Mouse (Mus musculus): ENCODE results near the gene Kif16b. TPM values are rescaled to one million over a fixed set of nuclear protein-coding genes. Genes with fewer than 3 reads are reported as not detected.

The Kif16b gene
- total RNA-seq, 1 experiment from 2014 or later: 24.0 TPM

DNA sequence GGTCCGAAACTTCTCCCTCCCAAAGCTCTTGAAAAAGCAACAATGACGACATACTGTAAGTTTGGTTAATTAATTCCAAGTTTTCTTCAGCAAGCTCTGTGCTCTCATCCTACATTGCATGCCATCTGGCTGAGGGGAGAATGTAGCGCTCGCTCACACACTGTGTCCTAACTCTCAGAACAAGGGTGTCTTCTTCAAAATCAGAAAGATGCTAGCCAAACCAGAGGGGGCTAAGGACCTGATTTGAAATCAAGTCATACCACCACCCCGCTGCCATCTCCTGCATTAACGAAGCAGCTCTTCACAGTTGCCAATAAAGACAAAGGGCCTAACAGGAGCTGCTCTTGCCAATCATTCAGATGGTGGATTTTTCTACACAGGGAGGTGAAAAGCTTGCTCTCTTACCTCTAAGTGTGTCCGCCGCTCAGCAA is 253.3 kb downstream of the Kif16b start:
- no peak for DNase-seq

DNA sequence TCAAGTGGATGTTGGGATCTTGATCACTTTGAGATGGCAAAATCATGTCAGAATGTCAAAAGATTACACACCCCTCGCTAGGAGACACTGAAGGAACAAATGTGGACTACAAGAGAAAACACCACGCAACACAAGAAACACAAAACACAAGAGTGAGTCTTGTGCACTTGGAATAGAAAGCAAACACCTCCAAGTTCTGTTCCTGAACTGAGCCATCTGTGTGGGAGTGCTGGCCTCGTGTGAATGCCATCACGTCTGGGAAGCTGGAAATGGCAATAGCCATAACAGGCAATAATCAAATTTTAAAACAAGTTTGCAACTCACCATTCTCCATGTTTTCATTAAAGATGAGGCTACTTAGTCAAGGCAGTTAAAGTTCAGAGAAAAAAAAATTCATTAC is 254.5 kb downstream of the Kif16b start:
- no peak for DNase-seq

DNA sequence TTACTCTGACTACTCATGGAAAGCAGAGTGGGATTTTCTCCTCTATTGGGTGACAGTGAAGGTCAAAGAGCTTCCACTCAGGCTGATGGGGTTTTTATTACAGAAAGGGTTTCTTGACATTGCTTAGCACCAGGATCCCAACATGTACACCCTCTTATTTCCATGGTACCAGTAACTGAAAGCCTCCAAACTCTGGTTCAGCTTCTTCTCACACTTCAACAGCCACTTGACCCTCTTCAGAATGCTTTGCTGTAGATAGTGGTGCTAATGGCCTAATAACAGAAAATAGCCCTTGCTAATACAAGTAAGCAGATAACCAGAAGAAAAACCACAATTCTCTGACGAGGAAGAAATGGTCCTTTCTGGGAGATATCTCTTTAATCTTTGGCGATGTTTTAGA is 259.6 kb downstream of the Kif16b start:
- no peak for DNase-seq

DNA sequence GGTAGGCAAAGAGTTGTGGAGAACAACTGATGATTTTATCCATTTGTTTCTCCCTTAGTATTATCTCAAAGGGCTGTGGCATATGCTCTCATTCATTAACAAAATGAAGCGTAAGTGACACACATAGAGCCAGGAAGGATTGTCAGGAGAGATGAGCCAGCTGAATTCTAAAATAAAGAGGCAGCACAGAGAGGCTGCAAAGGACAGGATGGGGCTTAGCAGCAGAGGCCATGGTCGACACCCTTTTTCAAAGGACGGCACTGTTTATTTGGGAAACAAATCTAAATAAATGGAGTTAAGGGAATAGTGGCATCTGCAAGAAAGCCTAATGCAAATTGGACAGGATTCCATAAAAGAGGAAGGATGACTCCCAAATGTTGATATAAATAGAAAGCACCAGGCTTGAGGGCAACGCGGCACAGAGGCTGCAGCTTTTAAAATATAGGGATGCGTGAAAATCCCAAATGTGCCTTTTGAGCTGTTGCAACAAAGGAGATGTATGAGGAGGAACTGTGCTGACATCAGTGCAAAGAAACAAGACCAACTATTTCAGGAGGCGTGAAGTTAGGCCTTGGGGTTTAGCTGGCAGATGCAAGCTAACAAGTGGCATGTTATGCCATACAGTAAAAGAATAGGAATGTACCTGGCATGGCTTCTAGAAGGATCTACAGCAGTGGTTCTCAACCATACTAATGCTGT is 265.6 kb downstream of the Kif16b start:
- DNase-seq: no peak

DNA sequence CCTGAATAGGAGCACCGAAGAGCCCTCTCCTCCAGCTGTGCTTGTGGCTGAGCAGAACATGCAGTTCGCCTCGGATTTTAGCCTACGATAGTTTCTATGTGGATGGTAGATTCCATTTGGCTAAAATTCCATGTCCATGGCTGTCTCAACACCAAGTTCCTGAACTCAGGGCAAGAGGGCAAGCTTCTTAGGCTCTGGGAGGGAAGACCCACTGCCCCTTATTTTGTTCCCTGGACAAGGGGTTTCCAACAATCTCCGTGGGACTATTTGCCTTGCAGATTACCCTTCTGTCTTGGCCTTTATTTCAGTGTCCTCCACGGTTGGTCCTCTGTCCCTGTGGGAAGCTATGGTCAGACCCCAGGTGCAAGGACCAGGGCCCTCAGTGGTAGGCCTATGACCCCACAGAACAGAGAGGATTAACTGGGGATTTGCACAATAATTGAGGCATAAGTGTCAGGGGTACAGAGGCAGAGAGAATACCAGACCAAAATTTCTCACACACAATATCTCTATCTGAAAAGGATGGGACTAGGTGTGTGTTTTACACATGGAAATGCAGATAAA is 267.3 kb downstream of the Kif16b start:
- DNase-seq: no peak

DNA sequence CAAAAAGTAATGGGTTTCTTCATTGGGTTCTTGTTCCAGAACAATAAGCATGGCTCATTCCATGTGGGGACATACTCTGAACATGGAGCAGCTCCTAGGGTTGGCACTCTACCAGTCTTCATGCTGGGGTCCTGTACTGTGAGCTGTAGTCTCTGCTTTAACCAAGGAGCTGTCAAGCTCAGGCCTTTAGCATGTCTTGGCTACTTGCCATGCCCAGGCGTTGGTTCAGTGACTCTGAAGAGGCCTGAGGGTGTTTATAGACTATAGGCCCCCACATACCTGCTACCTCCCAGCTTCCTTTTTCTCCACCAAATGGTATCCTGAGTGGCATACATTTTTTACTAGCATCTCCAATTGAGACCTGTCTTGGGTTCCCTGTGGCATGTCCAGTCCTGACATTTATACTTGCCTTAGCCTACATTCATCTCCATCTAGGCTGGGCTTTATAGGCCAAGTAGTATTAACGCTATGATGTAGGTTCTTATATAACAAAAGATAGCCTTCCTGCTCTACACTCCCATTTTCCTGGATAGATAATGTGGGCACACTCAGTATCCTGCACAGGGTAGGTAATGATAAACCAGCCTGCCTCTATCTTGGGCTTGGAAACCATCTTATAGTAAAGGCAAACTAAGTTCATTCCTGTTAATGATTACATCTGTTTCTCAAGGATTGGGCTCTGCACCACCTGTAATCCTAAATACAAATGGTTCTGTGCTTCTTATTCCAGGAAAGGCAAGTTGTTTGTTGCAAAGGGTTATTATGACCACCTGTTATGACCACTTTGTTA is 271.6 kb downstream of the Kif16b start:
- no peak for DNase-seq

DNA sequence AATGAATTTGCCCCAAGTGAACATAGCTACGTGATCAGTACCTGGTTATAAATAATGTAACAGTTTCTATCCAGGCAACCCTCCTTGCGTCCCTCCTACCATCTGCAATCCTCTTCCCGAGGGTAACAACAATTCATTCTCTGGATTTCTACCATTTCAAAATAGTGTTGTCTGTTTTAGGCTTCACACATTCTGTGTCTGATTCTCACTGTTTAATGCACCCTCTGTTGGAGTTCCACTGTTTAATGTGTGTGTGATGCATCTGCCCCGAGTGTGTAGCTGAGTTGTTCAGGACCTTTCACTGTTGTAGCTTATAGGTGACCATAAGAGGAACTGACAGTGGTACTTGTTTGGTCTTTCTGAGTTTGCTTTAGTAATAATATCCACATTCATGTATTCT is 275.6 kb downstream of the Kif16b start:
- DNase-seq: no peak

DNA sequence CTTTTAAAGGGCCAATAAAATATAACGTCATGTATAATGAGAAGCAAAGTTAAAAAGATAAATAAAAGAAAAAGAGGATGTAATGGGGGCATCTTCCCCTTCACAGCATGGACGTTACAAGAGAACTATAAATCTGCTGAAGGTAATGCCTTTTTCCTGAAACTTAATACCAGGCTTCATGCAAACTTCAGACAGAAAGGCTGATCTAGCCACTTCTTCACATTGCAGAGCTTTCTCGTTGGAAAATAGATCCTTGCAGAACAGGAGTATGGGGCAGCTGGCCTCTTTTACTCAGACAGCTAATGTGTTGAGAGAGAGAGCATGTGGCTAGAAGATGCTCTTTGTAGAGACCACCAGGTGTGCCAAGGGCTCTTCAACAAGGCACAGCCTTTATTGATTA is 276.2 kb downstream of the Kif16b start:
- no peak for DNase-seq

DNA sequence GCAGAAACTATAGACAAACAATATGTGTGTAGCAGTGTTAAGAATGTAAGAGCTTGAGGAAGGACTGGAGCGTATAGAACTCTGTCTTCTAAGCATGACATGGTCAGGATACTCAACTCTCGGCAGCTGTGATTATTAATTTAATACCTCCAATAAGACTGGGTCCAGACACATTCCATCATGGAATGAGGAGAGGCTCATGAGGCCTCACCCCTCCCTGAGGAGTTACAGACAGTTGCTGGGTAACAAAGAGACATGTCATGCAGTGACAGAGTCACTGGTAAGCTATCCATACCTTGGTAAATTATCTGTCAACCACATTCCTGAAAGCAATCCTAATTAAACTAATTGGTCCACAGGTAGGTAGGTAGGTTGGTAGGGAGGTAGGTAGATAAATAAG is 277.1 kb downstream of the Kif16b start:
- no peak for DNase-seq

DNA sequence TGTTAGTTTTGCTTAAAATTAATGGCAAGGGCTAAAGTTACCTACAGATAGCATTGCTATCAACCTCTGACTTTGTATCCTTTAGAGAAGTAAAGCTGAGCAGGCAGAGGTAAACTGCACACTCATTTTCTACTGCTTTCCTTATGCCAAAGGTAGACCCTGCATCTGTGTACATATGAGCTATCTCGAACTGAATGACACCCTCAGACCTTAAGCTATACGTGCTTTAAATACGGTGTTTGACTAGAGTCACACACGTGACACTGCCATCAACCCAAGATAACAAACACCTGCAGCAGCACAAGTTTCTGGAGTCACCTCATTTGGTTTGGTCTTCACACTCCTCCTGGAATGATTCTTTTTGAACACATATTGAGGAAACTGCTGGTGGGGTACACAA is 280.2 kb downstream of the Kif16b start:
- DNase-seq: no peak

DNA sequence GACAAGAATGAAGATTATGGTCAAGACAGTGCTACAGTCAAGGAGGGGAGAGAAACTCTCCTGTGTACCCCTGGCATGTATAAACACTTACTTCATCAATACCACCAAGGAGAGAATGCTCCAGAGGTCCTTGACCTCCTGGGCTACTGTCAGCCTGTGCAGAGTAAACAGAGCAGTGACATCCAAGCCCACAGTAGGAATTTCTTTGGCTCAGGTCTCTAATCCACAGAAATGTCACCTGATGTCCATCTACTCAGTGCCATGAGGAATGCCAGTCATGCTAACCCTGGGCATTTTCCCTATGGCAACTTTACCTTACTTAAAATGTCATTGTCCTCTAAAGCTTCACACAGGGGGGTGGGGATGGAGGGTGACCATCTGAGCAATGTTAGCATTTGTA is 281.4 kb downstream of the Kif16b start:
- DNase-seq: no peak

DNA sequence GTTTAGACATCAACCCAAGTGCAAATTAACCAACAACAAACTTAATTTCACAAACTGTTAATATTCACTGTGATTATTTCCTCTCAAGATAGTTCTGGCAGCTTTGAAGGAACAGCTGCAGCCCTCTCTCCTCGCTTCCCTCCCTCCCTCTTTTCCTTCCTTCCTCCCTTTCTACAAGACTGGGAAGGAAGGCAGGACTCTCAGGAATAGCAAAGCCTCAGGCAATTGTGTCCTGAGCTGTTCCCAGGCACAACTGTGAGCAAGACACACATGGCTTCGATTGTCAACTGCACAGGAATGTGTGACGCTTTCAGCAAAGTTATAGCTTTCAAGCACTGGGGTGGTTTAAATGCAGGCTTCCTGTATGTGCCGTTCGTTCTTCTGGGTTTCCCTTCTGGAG is 286.8 kb downstream of the Kif16b start:
- DNase-seq: no peak

DNA sequence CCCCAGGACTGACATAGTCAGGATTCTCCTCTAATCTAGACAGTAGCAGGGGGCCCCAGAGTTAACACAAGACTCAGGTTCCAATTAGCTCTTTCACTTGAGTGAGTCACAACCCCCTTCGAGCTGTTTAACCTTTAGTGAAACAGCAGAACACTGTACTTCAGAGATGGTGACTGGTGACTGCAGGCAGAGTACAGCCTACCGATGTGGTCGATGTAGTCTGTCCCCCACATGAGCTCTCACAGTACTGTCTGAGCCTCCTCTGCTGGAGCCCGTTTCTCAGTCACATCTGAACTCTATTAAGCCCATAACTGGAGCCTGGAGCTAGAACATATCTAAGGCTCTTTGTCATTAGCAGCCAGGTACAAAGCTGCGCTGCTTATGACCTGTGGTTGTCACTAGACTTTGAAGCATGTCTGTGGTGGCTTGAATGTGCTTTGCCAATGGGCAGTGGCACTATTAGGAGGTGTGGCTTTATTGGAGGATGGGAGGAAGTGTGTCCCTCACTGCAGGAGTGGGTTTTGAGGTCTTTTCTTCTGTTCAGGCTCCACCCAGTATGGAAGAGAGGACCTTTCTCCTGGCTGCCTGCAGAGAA is 288.9 kb downstream of the Kif16b start:
- no peak for DNase-seq

DNA sequence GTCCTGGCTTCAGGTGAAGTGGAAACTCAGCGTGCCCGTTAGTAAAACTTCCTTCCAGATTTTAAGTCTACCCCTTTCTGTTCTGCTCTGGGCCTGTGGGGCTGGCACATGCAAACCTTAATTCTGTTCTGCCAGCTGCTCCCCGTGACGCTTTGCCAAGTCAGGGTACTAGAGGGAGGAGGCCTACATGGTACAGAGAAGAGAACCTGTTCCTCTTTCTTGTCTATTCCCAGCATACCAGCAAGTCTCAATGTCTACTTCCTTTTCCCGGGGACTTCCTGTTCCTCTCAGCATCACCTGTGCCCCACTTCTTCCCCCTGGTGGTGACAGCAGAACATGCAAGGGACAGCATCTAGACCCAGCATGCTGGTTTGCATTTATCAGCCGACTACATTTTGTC is 290.2 kb downstream of the Kif16b start:
- DNase-seq: no peak

DNA sequence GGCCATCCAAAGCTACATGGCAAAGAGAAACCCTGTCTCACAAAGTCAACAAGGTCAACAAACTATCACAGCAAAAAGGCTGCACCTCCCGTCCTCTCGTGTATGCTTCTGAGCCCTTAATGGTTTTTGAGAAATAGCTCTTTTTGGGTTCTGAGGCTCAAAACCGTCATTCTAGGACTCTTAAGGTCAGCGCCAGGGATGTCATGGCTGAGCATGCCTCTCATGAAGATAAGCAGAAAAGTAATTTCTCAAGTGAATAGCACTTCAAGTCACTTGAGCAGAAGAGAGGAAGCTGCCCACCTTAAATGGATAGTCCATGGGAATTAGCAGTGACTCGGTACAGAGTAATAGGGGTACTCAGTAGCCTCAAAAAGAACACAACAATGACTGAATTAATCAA is 291.1 kb downstream of the Kif16b start:
- no peak for DNase-seq

DNA sequence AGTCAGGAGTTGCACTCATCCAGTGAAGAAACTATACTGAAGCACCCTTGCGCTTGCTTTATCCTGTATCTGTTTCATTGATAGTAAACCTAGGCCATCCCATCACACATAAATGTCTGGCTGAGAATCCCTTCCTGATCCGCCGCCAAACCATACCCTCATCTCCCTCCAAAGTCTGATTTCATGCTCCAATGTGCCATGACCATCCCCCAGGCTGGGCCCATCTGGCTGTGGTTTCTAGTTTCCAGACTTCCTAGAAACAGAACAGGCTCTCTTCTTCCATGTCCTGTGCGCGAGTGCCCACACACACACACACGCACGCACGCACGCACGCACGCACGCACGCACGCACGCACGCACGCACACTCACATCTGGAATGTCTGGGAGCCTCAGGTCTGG is 292.6 kb downstream of the Kif16b start:
- no peak for DNase-seq

DNA sequence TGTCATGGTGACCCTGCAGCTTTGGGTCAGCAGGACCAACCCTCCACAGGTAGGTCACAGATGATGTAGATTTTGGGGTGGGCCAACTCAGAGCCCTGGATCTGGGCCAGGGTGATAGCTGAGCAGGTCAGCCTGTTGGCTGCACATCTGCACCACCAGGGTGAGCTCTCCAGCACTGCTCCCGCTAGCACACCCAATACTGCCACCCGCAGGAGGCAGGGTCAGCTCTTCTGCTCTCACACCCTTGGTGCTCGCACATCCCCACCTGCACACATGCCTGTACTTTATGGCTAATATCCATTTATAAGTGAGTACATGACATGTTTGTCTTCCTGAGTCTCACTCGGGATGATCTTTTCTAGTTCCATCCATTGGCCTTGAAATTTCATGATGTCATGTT is 296.6 kb downstream of the Kif16b start:
- DNase-seq: no peak

DNA sequence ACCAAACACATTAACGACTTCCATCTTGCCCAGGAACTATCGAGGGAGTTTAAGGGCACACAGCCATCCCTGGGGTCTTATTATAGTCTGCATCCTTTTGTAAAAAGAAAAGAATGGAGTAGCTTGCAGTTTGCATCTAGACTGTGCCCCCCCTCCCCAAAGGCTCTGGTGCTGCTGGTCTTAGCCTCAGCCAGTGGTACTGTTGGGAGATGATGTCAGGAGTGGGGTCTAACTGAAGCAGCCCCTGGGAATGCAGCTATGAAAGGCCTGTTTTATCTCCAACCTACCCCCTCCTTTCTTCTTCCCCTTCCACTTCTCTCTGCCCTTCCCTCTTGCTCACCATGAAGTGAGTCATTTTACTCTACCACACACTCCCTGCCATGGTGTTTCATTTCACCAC is 298.1 kb downstream of the Kif16b start:
- DNase-seq: no peak

DNA sequence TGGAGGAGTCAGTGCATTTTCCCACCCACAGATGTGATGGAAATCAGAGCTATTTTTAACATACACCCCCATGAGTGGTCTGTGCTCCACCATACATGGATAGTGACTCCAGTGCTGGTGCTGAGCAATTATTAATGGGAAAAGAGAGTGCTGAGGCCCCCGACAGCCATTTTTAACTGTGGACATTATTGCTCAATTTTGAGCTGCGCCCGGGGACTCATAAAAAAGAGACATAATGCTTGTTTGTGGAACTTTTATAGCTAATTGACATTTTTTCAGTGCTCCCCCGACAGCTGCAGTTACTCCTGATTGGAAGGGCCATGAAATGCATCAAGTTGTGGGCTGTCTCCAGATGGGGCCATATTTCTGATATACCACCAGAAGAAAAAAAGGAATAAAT is 302.1 kb downstream of the Kif16b start:
- no peak for DNase-seq

DNA sequence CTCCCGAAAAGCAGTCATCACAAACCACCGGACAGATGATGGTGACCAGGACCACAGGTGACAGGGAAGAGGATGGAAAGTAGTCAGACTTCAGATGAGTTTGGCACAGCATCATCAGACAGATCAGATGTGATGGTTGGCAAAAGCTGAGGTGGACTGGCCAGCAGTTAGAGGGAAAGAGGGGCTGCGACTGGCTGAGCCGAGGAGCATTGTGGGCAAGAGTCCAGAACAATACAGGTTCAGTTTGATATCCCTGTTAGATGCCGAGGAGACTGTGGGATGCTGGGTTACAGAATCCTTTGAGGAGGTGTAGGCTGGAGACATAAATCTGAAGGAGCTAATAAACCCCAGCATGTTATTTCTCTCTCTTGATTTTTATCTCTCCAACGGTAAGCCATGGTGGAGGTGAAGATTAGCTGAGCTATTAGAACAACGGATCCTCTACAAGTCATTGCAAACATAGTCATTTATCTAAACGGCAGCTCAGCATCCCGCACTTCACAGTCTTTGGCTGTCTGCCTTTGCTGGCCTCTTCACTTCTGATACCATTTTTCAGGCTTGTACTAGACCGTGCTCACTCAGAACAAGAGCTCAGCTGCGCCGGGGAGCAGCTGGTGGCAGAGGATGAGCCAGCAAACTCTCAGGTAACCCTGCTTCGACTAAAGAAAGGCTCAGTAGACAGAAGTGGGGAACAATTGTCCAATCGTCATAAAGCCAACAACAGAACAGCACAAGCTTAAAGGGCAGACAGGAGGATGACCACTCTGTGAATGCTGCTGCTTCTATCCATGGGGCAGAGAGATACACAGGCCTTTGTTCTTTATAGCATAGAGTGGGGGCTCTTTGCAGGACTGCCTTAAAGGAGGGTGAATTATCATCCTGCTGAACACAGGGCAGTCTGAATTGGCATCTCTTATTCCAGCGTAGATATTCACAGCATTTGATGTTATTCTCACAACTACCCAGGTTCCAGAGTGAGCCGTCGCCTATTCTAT is 304.9 kb downstream of the Kif16b start:
- no peak for DNase-seq

DNA sequence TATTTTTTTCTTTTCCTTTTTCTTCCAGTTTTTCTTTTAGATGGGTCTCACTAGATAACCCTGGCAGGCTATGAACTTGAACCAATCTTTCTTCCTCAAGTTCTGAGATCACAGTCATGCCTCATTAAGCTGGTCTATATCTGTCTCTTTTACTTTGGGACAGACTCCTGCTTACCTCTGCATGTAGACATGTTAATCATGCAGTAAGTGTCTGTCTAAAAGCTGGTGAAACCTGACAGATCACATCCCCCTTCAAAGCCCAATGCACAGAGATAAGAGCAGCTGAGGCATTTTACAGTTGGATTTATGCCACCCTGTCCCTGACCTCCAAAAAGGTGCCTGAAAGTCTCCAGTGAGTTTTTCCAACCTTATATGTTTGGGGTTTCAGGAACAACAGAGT is 310.4 kb downstream of the Kif16b start:
- DNase-seq: no peak

DNA sequence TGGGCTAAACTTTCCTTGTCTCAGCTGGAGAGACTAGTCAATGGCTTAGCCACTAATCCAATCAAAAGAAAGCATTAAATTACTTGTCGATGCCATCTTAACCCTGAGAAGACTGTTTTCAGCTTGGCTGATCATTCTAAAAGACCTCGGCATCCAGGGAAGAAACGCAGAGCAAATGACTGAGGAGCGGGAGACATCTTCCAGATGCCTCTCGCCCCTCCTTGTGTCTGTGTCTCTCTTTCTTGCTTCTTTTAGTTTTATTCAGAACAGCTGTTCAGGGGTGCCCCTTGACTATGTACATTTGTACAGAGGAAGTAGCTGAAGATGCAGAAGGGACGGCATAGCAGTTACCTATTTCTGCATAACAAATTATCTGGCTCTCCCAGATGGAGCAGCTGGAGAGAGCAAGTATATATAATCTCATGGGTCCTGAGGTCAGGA is 311.0 kb downstream of the Kif16b start:
- DNase-seq: no peak
